Mouse (Mus musculus): ENCODE data around the gene Top3b.
"Not testable (repeated sequence)": the region's sequence is repeated elsewhere in the genome, so short reads cannot be mapped to it uniquely, and the experiment has no call there.

- TF ChIP-seq CTCF (IDR thresholded peaks at IDR 0.05; ENCODE audit: control insufficient read depth, insufficient read depth, insufficient replicate concordance, low read depth, low read length); POLR2A (IDR thresholded peaks at IDR 0.05; ENCODE audit: control insufficient read depth, low read depth, low read length): not testable (repeated sequence)
These were observed 14.5 kb upstream of the Top3b start for GRCm38 (mm10) chr16:16856054-16856453.
